Mouse (Mus musculus) CH12F3 (cell line): Measurements from ENCODE around the gene Krt76.

Experiments
- in situ Hi-C: fragments of 300-500 bp; cut with MboI; formaldehyde crosslinking; loops from 2 replicates; pipeline ENCODE4 v1.14.3; 2020; ENCODE audit warnings: low sequenced_read_pairs

Gene Krt76

GRCm38 (mm10) chr15:101860421-101861130 lies 32.1 kb downstream of the Krt76 start:
- in situ Hi-C loops: no loop called here

- in situ Hi-C loops: no loop called here
These were observed 33.0 kb downstream of the Krt76 start for GRCm38 (mm10) chr15:101859735-101860170.

- in situ Hi-C loops: no loop called here
These were observed 33.9 kb downstream of the Krt76 start for GRCm38 (mm10) chr15:101858673-101859425.

DNA sequence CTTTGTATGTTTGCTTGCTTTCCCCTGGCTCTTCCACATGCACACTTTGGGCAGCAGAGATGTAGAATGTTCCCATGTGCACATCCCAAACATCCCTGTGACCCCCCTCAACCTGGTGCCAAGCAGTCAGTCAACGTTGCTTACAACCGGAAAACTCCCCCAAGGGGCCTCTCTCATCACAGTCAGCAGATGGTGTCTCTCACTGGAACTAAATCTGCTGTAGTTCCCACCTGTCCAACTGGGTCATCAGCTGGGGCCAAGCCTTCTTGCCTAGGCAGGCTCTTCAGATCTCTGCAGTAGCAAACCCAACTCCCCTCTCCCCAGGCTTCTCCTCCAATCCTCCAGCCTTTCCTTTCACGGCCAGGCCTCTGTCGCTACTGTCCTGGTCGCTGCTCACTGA lies 36.0 kb downstream of the Krt76 start:
- in situ Hi-C loops: no loop called here

GRCm38 (mm10) chr15:101855732-101856131 lies 37.0 kb downstream of the Krt76 start:
- in situ Hi-C loops: no loop called here

- in situ Hi-C loops: no loop called here
These were observed 38.4 kb downstream of the Krt76 start for GRCm38 (mm10) chr15:101854294-101854693.

GRCm38 (mm10) chr15:101852571-101852970 lies 40.1 kb downstream of the Krt76 start:
- in situ Hi-C loops: no loop called here

DNA sequence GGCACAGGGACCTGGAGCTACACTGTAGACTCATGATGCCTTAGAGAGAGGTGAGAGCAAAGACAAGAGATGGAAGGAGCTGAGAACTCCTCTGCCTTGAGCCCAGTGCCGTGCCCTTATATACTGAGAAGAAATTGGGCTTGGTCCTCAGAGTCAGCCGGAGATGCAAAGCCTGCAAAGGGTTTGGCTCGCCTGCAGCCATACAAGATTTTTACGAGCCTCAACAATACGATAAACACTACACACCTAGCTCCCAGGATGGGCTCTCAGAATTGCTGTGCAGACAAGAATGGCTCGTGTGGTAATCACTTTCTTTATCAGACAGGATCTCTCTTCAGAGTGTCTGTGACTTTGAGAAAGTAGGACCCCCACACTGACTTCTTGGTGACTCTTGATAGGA lies 42.0 kb downstream of the Krt76 start, which contains the start of gene Krt1:
Gene Krt1 (minus strand): TSS at position 101 of the 400 bp plus-strand sequence.
- in situ Hi-C loops: no loop called here

DNA sequence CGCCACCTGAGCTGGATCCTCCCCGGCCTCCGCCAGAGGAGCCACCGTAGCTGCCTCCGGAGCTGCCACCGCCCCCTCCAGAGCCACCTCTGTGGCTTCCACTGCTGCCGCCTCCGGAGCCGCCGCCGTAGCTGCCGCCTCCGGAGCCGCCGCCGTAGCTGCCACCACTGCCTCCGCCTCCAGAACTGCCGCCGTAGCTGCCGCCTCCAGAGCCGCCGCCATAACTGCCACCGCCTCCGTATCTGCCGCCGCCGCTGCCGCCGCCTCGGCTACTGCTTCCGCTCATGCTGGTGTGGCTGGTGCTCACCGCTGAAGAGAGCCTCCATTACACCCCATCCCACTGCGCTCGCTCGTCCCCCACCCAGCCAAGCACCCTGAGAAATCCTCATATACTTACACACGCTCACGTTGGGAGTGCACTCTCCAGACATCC lies 46.7 kb downstream of the Krt76 start:
- in situ Hi-C loops: no loop called here

DNA sequence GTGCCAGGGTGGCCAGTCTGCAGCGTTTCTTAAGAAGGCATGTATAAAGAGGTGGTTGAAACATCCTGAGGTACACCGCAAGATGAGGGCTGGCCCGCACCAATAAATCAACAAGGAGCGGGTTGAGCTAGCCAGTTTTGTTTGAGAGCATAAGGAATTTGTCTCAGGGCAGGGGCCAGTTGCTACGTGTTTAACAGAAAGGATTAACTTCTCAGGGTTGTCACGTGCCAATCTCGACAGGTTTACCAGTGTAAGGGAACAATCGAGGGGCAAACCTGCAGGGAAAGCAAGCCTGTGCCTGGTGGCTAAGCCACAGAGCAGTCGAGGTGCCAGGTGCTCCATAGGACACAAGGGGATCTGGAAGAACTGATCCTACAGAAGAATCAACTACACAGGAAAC lies 49.5 kb downstream of the Krt76 start:
- in situ Hi-C loops: no loop called here

DNA sequence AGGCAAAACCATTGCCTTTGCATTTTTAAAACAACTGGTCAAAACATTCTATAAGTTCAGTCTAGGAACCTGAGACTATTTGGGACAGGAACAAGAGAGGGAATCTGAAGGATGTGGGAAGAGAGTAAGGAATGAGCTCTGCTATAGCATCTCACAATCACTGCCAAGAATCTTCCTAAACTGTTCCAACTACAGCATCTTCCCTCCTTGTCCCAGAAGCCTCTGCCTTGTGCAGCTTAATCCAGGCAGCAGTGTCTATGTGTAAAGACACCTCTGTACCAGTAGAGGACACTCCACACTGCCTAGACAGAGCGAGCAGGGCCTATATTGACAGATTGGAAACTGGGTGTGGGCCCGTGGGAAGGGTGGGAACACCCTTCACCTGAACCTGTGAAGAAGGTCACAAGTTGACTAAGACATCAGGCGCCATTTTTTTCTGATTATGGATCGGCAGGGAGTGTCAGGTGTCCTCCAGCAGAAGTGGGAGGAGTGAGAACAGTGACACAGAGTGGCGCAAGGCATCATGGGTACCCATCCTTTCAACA lies 57.9 kb downstream of the Krt76 start:
- in situ Hi-C loops: no loop called here
